Mouse (Mus musculus): ENCODE measurements at regions not wholly inside any gene's neighbourhood (a gene's known extent, or its start where the extent isn't known, plus 50 kb on each side); places are given as distances from the start of the nearest gene placed in this dataset.

GRCm38 (mm10) chr16:87783561-87784304, 85.0 kb downstream of the Bach1 start:
- no peaks in the 10 kb centered on the region for H3K36me3 ChIP-seq (replicated peaks; ENCODE audit: control insufficient read depth, insufficient read depth, low read length)
- H3K9ac ChIP-seq (replicated peaks; ENCODE audit: low read depth, low read length), result no peak overlapping the region
- DNase-seq (ENCODE audit: low spot score) (peak; percentile 13), ATAC-seq (ENCODE audit: insufficient read depth, low read depth) (0 out of 2 replicates have a peak, but pooled peaks have one; percentile 20)
- H3K4me1 ChIP-seq (ENCODE audit: control insufficient read depth, insufficient read depth), result no peaks in the 10 kb centered on the region
- peak overlapping the region; percentile 32 for H3K4me2 ChIP-seq (ENCODE audit: low read depth, low read length)
- H3K27me3 ChIP-seq (ENCODE audit: control insufficient read depth, insufficient read depth, low read length), result no peaks in the 10 kb centered on the region
- no peak overlapping the region for H3K4me3 ChIP-seq (ENCODE audit: low read depth, low read length)
- no peaks in the 10 kb centered on the region for H3K9me3 ChIP-seq (replicated peaks; ENCODE audit: control insufficient read depth, low read length)
- WGBS, result 57% methylated on average over 17 of the region's 17 CpGs
- peak overlapping the region; percentile 30 for H3K27ac ChIP-seq (ENCODE audit: low read depth)
- TF ChIP-seq CTCF (IDR thresholded peaks at IDR 0.05; ENCODE audit: low read depth) (no peak), EP300 (IDR thresholded peaks at IDR 0.05; ENCODE audit: low read depth) (no peak)

DNA sequence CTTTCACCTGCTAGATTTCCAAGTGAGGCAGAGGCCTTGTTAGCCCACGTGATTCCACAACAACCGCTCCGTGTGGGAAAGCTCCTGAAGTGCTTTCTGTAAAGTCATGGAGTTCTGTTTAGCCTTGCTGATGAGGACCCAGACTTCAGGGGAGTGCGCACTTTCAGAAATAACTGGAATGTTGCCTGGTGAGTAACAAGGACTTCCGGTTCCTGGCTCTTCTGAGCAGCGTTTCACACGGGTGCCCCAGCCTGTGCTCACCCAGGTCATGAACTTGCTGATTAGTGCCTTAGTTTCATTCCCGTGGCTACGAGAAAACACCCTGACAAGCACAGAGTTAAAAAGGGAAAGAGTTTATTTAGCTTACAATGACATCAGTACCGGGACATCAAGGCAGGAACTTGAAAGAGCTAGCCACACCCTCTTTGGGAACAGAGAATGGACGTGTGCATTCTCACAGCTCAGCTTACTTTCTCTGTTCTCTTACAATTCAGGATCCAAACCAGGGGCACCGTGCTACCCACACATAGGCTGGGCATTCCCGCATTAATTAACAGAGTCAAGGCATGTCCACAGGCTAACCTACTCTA, 85.8 kb downstream of the Bach1 start:
- Histone ChIP-seq H3K36me3 (replicated peaks; ENCODE audit: control insufficient read depth, insufficient read depth, low read length) (no peaks in the 10 kb centered on the region), H3K27me3 (ENCODE audit: control insufficient read depth, insufficient read depth, low read length) (no peaks in the 10 kb centered on the region), H3K27ac (ENCODE audit: low read depth) (peak overlapping the region; percentile 30), H3K4me2 (ENCODE audit: low read depth, low read length) (peak overlapping the region; percentile 32), H3K9ac (replicated peaks; ENCODE audit: low read depth, low read length) (no peak overlapping the region), H3K4me3 (ENCODE audit: low read depth, low read length) (no peak overlapping the region), H3K4me1 (ENCODE audit: control insufficient read depth, insufficient read depth) (no peaks in the 10 kb centered on the region), H3K9me3 (replicated peaks; ENCODE audit: control insufficient read depth, low read length) (no peaks in the 10 kb centered on the region)
- ATAC-seq (ENCODE audit: insufficient read depth, low read depth), result peak; percentile 78
- 20% methylated on average over 13 of the region's 13 CpGs for WGBS
- peak; percentile 68 for DNase-seq (ENCODE audit: low spot score)
- no peak for TF ChIP-seq EP300 (IDR thresholded peaks at IDR 0.05; ENCODE audit: low read depth)
- no peak for TF ChIP-seq CTCF (IDR thresholded peaks at IDR 0.05; ENCODE audit: low read depth)

GRCm38 (mm10) chr16:87789539-87789938, 90.8 kb downstream of the Bach1 start:
- H3K9me3 ChIP-seq (replicated peaks; ENCODE audit: control insufficient read depth, low read length), result no peaks in the 10 kb centered on the region
- no peak overlapping the region for H3K4me2 ChIP-seq (ENCODE audit: low read depth, low read length)
- H3K36me3 ChIP-seq (replicated peaks; ENCODE audit: control insufficient read depth, insufficient read depth, low read length), result no peaks in the 10 kb centered on the region
- no peak for DNase-seq (ENCODE audit: low spot score)
- H3K27me3 ChIP-seq (ENCODE audit: control insufficient read depth, insufficient read depth, low read length), result no peaks in the 10 kb centered on the region
- 87% methylated on average over 10 of the region's 10 CpGs for WGBS
- no peaks in the 10 kb centered on the region for H3K4me1 ChIP-seq (ENCODE audit: control insufficient read depth, insufficient read depth)
- ATAC-seq (ENCODE audit: insufficient read depth, low read depth), result no peak
- no peak overlapping the region for H3K4me3 ChIP-seq (ENCODE audit: low read depth, low read length)
- H3K27ac ChIP-seq (ENCODE audit: low read depth), result no peak overlapping the region
- no peak for TF ChIP-seq EP300 (IDR thresholded peaks at IDR 0.05; ENCODE audit: low read depth)
- TF ChIP-seq CTCF (IDR thresholded peaks at IDR 0.05; ENCODE audit: low read depth), result no peak
- H3K9ac ChIP-seq (replicated peaks; ENCODE audit: low read depth, low read length), result no peak overlapping the region

- Histone ChIP-seq H3K36me3 (replicated peaks; ENCODE audit: control insufficient read depth, insufficient read depth, low read length) (no peaks in the 10 kb centered on the region), H3K9ac (replicated peaks; ENCODE audit: low read depth, low read length) (no peak overlapping the region), H3K4me3 (ENCODE audit: low read depth, low read length) (no peak overlapping the region), H3K27me3 (ENCODE audit: control insufficient read depth, insufficient read depth, low read length) (no peaks in the 10 kb centered on the region), H3K27ac (ENCODE audit: low read depth) (no peak overlapping the region), H3K9me3 (replicated peaks; ENCODE audit: control insufficient read depth, low read length) (no peaks in the 10 kb centered on the region), H3K4me2 (ENCODE audit: low read depth, low read length) (no peak overlapping the region), H3K4me1 (ENCODE audit: control insufficient read depth, insufficient read depth) (no peaks in the 10 kb centered on the region)
- ATAC-seq (ENCODE audit: insufficient read depth, low read depth), result no peak
- WGBS, result 81% methylated on average over 6 of the region's 6 CpGs
- no peak for DNase-seq (ENCODE audit: low spot score)
- TF ChIP-seq EP300 (IDR thresholded peaks at IDR 0.05; ENCODE audit: low read depth) (no peak), CTCF (IDR thresholded peaks at IDR 0.05; ENCODE audit: low read depth) (no peak)
Observed at GRCm38 (mm10) chr16:87789957-87790356, 91.2 kb downstream of the Bach1 start.

- Histone ChIP-seq H3K4me2 (ENCODE audit: low read depth, low read length) (peak overlapping the region; percentile 68), H3K27me3 (ENCODE audit: control insufficient read depth, insufficient read depth, low read length) (no peaks in the 10 kb centered on the region), H3K4me3 (ENCODE audit: low read depth, low read length) (peak overlapping the region; percentile 41), H3K9ac (replicated peaks; ENCODE audit: low read depth, low read length) (peak overlapping the region; percentile 41; the same call in 1 of the 2 replicates), H3K4me1 (ENCODE audit: control insufficient read depth, insufficient read depth) (0 out of 2 replicates have a peak, but pooled peaks cover 7% of the 10 kb centered on the region), H3K36me3 (replicated peaks; ENCODE audit: control insufficient read depth, insufficient read depth, low read length) (no peaks in the 10 kb centered on the region), H3K9me3 (replicated peaks; ENCODE audit: control insufficient read depth, low read length) (no peaks in the 10 kb centered on the region), H3K27ac (ENCODE audit: low read depth) (no peak overlapping the region)
- no peak for ATAC-seq (ENCODE audit: insufficient read depth, low read depth)
- TF ChIP-seq EP300 (IDR thresholded peaks at IDR 0.05; ENCODE audit: low read depth) (no peak), CTCF (IDR thresholded peaks at IDR 0.05; ENCODE audit: low read depth) (no peak)
- DNase-seq (ENCODE audit: low spot score), result peak; percentile 12
- 8% methylated on average over 20 of the region's 20 CpGs for WGBS
Observed at GRCm38 (mm10) chr16:87796514-87797248, 97.9 kb downstream of the Bach1 start.
